Mouse (Mus musculus) liver (tissue): Measurements from ENCODE around the gene Selplg.
"Not testable (repeated sequence)": the region's sequence is repeated elsewhere in the genome, so short reads cannot be mapped to it uniquely, and the experiment has no call there.

Experiments
- DNase-seq: peaks from one replicate; pipeline ENCODE4 v3.0.0-alpha.2; 2020; ENCODE audit warnings: mixed read lengths

The Selplg gene

GRCm38 (mm10) chr5:113818572-113818971 is 13.9 kb downstream of the Selplg start:
- no peak for DNase-seq

DNA sequence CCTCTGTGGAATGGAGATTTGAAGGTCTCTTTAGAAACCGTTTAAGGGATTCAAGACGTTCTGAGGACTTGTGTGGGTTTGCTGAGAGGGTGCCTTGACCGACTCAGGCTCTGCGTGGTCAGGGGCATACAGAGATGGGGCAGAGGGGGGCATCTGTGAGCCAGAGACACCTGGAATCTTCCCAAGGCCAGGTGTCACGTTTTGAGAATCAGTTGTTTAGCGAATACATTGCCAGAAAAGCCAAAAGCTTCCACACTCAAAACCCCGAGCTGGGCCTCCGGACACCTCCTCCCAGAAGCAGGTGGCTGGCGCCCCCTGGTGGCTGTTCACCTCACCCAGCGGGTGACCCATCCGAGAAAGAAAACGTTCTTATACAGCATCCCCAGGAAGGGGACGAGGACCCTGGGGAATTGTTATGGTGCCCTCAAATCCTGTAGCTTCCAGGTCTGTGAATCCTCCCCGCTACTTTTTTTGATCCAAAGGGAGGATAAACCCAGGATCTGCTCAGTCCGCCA is 16.7 kb downstream of the Selplg start:
- DNase-seq = peak; percentile 89

GRCm38 (mm10) chr5:113815041-113815389 is 17.4 kb downstream of the Selplg start:
- no peak for DNase-seq

GRCm38 (mm10) chr5:113814111-113815040 is 18.1 kb downstream of the Selplg start:
- DNase-seq = no peak

DNA sequence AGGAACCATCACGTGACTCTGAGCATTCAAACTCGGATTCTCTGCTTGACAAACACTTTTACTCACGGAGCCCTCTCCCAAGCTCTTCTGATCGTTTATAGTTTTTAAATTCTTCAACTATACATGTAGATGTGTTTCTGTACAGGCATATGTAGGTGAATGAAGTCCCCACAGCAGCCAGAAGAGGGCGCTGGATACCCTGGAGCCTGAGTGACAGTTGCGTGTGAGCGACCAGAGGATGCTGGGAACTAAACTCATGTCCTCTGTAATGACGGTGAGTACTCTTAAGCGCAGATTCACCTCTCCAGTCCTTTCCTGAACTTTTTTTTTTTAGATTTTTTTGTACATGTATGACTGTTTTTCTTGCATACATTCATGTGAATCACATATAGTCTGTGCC is 18.8 kb downstream of the Selplg start:
- DNase-seq = peak; percentile 51

- DNase-seq = no peak
Observed at GRCm38 (mm10) chr5:113812638-113813037, 19.8 kb downstream of the Selplg start.

GRCm38 (mm10) chr5:113811824-113812420 is 20.5 kb downstream of the Selplg start:
- not testable (repeated sequence) for DNase-seq

DNA sequence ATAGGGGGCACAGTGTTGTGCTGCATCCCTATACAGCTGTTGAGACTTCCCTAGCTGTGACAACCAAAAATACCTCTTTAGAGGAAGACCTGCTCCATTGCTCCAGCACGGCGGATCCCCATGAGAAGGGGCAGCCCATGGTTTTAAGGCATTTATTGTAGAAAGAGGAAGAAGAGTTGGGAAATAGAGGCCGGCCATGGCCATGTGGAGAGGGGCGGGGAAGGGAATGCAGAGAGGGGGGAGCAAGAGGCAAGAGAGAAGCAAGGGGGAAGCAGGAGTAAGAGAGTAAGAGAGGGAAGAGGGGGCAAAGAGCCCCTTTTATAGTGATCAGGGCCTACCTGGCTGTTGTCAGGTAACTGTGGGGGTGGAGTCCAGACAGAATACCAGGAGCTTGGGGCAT is 22.3 kb downstream of the Selplg start:
- no peak for DNase-seq

- DNase-seq = no peak
Observed at GRCm38 (mm10) chr5:113808177-113808576, 24.3 kb downstream of the Selplg start.

GRCm38 (mm10) chr5:113807712-113808111 is 24.7 kb downstream of the Selplg start:
- DNase-seq = no peak

DNA sequence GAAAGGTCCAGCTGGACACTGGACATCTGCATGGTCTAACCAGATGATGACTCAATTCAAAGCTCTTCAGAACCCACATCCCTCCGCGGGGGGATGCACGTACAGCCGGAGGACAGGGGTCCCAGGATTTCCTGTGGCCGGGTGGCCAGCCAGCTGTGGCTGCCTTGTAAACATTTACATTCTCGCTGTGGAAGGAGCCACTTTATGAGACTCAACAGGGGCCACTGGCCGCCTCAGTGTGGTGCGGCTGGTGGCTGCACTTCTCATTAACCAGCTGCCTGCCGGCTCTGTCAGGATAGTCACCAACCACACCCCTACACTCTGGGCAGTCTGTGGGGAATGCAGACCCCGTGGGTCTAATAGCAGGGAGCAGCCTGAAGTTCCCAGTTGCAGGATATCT is 26.0 kb downstream of the Selplg start:
- no peak for DNase-seq

DNA sequence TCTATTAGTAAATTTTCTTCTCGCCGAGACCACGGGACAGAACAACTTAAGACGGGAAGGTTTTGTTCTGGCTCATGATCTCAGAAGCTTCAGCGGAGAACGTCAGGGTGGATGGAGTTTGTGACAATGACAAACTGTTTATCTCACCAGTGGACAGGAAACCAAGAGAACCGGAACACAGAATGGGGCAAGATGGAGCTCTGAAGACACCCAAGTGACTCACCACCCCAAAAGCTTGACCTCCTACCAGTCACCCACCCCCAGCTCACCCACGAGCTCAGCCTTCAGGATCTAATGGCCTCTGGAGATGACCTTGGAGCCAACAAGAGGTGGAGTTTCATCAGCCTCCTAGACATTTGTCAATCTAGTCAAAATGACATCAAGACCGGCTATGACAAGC is 27.1 kb downstream of the Selplg start:
- DNase-seq = no peak

- DNase-seq = no peak
Observed at GRCm38 (mm10) chr5:113804395-113804966, 28.0 kb downstream of the Selplg start.

DNA sequence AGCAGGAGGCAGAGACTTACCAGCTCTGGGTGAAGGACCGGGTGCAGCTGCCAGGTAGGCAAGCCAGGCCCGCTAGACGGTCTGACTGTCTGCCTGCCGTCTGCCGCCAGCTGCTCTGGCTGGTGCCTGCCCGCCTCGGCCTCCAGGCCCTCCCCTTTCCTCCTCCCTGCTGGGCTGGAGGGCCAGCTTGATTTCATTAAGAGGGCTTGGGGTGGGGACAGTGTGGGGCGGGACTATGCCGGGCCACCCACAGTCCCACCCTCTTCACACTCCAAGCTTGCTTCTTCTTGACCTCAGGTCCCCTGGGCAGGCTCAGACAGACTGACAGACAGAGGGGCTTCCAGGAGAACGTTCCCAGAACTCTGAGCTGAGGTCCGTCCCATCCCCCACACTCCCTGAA is 32.2 kb downstream of the Selplg start, which contains the start of gene Tmem119:
Tmem119 (minus strand) TSS at position 237 of the 400 bp plus-strand sequence.
- peak; percentile 64 for DNase-seq

DNA sequence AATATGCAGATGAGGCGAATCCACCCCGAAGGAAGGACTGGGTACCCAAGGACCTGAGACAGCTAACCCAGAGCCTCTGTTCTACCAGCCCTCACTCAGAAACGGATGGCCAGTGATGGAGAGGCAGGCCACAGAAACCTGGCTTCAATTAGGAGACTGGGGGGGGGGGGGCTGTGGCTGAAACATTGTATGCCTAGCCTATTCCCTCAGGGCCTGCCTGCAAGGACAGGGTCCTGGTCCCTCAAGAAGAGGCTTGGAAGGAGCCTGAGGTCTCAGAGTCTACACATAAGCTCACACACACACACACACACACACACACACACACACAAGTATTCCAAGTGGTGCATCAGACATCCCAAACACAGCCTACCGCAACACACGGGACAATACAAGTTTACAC is 32.8 kb downstream of the Selplg start:
- no peak for DNase-seq

- no peak for DNase-seq
Observed at GRCm38 (mm10) chr5:113798525-113798924, 33.9 kb downstream of the Selplg start.

DNA sequence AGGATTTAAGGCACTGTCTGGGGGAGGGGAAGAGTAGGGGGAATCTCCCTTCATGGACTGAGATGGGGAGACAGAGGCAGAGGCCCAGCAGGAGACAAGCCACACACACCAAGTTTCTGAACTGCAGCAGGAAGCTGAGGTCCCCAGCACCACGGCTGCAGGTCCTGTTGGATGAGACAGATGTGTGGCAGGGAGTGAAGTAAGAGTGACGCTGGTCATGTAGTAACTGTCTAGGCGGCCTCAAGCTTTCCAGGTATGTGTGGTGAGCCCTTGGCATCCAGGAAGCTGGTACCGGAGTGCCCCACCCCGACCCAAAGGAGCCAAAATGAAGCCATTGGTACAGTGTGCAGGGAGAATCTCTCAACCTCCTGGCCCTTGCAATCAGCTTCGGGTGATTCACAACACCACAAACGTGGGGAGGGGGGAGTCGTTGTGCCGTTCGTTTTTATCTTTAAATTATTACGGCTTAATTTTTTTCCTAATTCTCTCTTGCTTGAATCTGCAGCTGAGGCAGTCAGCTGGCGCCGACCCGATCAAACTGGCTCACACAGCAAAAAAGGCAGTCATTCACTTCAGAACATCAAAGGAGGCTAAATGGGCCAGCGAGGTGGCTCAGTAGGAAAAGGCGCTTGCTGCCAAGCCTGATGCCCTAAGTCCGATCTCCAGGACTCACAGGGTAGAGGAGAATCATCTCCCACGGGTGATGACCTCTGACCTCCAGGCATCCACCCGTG is 35.1 kb downstream of the Selplg start:
- DNase-seq = no peak

- DNase-seq = peak; percentile 68
Observed at GRCm38 (mm10) chr5:113796401-113797148, 35.9 kb downstream of the Selplg start.

DNA sequence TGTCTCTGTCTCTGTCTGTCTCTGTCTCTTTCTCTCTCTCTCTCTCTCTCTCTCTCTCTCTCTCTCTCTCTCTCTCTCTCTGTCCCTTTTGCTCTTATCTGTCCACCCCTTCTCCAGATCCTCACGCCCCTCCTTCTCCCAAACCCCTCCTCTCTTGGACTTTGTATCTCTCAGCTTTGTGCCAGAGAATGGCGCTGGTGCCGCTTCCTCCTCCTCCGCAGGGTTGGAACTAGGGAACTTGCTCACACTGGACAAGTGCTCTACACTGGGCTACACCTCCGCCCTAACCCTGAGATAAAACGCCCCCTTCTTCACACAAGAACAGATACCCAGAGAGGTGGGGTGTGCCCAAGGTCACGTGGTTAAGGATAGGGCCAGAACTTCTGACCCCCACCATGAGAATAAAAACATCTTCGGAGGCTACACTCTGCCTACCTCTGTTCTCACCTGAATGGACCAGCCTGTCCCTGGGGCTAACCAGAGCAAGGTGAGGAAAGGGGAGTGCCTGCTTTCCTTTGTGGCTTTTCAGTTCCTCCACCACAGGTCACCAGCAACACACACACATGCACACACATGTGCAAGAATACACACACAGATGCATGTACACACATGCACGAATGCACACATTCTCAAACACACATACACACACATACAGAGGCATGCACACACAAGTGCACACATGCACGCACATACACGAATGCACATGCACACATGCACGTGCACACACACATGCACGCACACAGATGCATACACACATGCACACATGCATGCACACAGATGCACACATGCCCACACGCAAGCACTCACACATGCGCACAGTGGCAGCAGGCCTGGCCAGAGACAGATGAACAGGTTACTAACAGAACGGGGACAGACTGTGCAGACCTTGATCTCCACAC is 41.0 kb downstream of the Selplg start:
- no peak for DNase-seq

DNA sequence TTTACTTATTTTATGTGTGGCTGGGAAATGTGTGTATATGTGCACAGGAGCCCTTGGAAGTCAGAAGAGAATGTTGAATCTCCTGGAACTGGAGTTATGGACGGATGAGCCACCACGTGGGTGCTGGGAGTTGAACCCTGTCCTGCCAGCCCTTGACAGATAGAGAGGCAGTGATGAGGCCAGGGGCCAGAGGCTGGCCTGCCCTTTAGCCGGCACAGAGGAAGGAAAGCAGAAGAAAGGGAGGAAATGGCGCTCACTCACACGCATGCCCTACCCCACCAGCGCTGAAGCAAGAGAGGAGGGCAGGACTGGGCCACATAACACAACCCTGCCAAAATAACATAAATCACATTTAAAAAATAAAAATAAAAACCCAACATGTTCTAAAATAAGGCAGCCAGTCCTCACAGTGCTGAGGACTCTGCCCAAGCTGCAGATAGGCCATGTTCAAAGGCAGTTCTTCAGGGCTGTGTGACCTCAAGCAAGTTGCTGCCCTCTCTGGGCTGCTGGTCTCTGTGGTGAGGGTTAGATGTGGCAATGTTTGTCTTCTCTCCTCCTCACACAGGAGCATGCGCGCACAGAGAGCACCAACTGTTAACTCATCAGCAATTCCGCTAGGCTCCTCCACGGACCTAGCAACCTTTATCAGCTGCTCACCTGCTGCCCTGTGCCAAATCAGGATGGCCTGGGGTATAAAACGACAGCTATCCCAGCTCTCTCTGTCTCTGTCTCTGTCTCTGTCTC is 41.8 kb downstream of the Selplg start:
- DNase-seq = peak; percentile 20
